Mouse (Mus musculus): ENCODE data around the gene Trim15. TPM values are rescaled to one million over a fixed set of nuclear protein-coding genes. Genes with fewer than 3 reads are reported as not detected.
"Not testable (repeated sequence)": the region's sequence is repeated elsewhere in the genome, so short reads cannot be mapped to it uniquely, and the experiment has no call there.

The Trim15 gene
- total RNA-seq, 2 experiments from 2014 or later, result not detected

GRCm38 (mm10) chr17:36835591-36836426 lies 31.2 kb downstream of the Trim15 start:
- peak; percentile 66 to 73 for DNase-seq
- intact Hi-C loops (cut with DNase I), result loop anchor here (5.0 kb wide), 2 partner anchors 121 to 211 kb away; partner anchors contain the start of genes Gabbr1, Znrd1 and Znrd1as

GRCm38 (mm10) chr17:36832694-36833093 lies 34.3 kb downstream of the Trim15 start:
- intact Hi-C loops (cut with DNase I), result no loop called here
- DNase-seq, result no peak

GRCm38 (mm10) chr17:36830470-36830869 lies 36.5 kb downstream of the Trim15 start:
- intact Hi-C loops (cut with DNase I), result no loop called here
- DNase-seq, result no peak

DNA sequence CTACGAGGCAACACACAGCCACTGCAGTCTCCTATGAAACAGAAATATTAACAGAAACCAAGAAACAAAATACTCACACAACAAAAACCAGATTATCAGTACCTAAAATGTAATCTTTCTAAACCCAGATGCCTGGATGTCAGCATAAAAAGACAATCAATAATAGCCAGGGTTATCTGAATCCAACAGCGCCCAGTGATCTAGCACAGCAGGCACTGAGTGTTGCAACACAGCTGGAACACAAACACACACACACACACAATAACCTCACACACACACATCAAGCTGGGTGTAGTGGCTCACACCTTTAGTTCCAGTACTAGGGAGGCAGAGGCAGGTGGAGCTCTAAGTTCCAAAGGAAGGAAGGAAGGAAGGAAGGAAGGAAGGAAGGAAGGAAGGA lies 38.5 kb downstream of the Trim15 start:
- DNase-seq, result no peak
- intact Hi-C loops (cut with DNase I), result no loop called here

GRCm38 (mm10) chr17:36826002-36826401 lies 41.0 kb downstream of the Trim15 start:
- intact Hi-C loops (cut with DNase I), result not testable (repeated sequence)
- DNase-seq, result peak; percentile 92 to 96

- intact Hi-C loops (cut with DNase I), result no loop called here
- DNase-seq, result peak in 1 of 2 experiments; percentile 16
Measured at GRCm38 (mm10) chr17:36825525-36825924, 41.5 kb downstream of the Trim15 start.

GRCm38 (mm10) chr17:36824005-36824404 lies 43.0 kb downstream of the Trim15 start:
- intact Hi-C loops (cut with DNase I), result loop anchor here (1.0 to 5.0 kb wide), 3 partner anchors 37 to 90 kb away; partner anchors contain the start of gene Trim40
- peak; percentile 55 to 69 for DNase-seq

GRCm38 (mm10) chr17:36811871-36812270 lies 55.1 kb downstream of the Trim15 start, which contains the start of gene H2-M10.6:
Gene H2-M10.6, plus strand, starts transcription at chr17:36812171.
- no peak for DNase-seq
- intact Hi-C loops (cut with DNase I), result loop anchor here (1.0 kb wide), 1 partner anchor 447 kb away; no protein-coding TSS in a partner anchor

Other genes with a start within 250 kb of the Trim15 start
- gene H2-M9, start 224.5 kb downstream of the Trim15 start, total RNA-seq (2021), result under 1 TPM in 1 of 2 experiments, not detected in 1; 0.38 TPM
- not detected for gene H2-M1, start 195.0 kb downstream of the Trim15 start, total RNA-seq (2021)
- gene H2-M10.5, start 94.3 kb downstream of the Trim15 start, total RNA-seq (2021), result not detected
- gene H2-M10.6, start 55.0 kb downstream of the Trim15 start, total RNA-seq (2021), result not detected
- 10 to 100 TPM; 23.1 to 24.2 TPM for gene Trim26, start 30.1 kb downstream of the Trim15 start, total RNA-seq (2021)
- under 1 TPM; 0.60 to 0.93 TPM for gene Trim10, start 2.4 kb upstream of the Trim15 start, total RNA-seq (2021)
- not detected for gene Trim40, start 22.9 kb upstream of the Trim15 start, total RNA-seq (2021)
- gene Trim31, start 30.9 kb upstream of the Trim15 start, total RNA-seq (2021), result not detected
- gene Rnf39, start 75.7 kb upstream of the Trim15 start, total RNA-seq (2021), result under 1 TPM; 0.22 to 0.43 TPM
- 10 to 100 TPM; 58.9 to 73.2 TPM for gene Ppp1r11, start 84.5 kb upstream of the Trim15 start, total RNA-seq (2021)
- 10 to 100 TPM; 23.7 to 28.9 TPM for gene Znrd1, start 91.3 kb upstream of the Trim15 start, total RNA-seq (2021)
- gene Znrd1as, start 91.4 kb upstream of the Trim15 start, total RNA-seq (2021), result 1 to 10 TPM; 7.7 to 8.4 TPM
- not detected for gene 2410137M14Rik, start 114.0 kb upstream of the Trim15 start, total RNA-seq (2021)
- under 1 TPM in 1 of 2 experiments, not detected in 1; 0.26 TPM for gene H2-M5, start 122.3 kb upstream of the Trim15 start, total RNA-seq (2021)
- 1 to 10 TPM; 5.6 to 6.9 TPM for gene Zfp57, start 134.0 kb upstream of the Trim15 start, total RNA-seq (2021)
- gene Mog, start 156.2 kb upstream of the Trim15 start, total RNA-seq (2021), result not detected
- gene Gabbr1, start 178.8 kb upstream of the Trim15 start, total RNA-seq (2021), result 10 to 100 TPM; 14.0 to 17.2 TPM
- gene Olfr90, start 221.3 kb upstream of the Trim15 start, total RNA-seq (2021), result not detected
- gene Olfr91, start 231.1 kb upstream of the Trim15 start, total RNA-seq (2021), result not detected

All from heart, postnatal 10 days (tissue).